Mouse (Mus musculus) stomach, postnatal 0 days (tissue): ENCODE results near the gene Arid3c.
"Not testable (repeated sequence)": the region's sequence is repeated elsewhere in the genome, so short reads cannot be mapped to it uniquely, and the experiment has no call there.

ENCODE experiments used
- CTCF ChIP-seq: IDR thresholded peaks from 2 replicates; pipeline ENCODE4 v1.5.1; 2016; ENCODE audit warnings: antibody characterized with exemption, low read depth, mild to moderate bottlenecking, moderate library complexity
- EP300 ChIP-seq: optimal IDR thresholded peaks from 2 replicates; pipeline ENCODE3; 2016; ENCODE audit warnings: antibody characterized with exemption

DNA sequence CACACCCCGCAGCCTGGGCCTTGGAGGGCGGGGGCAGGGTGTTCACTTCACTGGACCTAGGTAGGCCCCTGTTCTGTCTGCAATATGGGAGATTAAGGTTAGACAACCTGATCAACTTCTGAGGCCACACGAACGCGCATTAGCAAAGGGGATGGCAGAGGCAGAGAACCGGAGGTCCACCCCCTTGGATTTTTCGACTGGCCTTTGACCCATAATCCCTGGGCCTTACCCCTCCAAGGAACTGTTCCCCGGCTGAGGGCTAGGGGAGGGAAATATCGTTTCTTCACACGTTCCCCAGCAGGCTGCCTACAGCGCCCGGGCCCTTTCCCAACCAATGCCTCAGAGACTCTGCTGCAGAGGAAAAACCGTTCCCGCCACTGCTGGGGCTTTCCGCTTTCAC lies 34.5 kb downstream of the Arid3c start:
- TF ChIP-seq CTCF, EP300: not testable (repeated sequence)
